Mouse (Mus musculus) testis, adult 2 months (tissue): ENCODE results near the gene Samd4.

Experiments
- CTCF ChIP-seq: fragments of 200-500 bp; IDR thresholded peaks from 2 replicates; pipeline ENCODE4 v1.5.1; 2012; ENCODE audit warnings: low read depth, mild to moderate bottlenecking, inconsistent platforms, low read length, moderate library complexity; ENCODE audit not compliant: control insufficient read depth, insufficient read depth, insufficient replicate concordance
- POLR2A ChIP-seq: fragments of 200-500 bp; IDR thresholded peaks from 2 replicates; pipeline ENCODE4 v1.6.1; 2012; ENCODE audit warnings: low read depth, mild to moderate bottlenecking, inconsistent platforms, low read length, moderate library complexity; ENCODE audit not compliant: control insufficient read depth

DNA sequence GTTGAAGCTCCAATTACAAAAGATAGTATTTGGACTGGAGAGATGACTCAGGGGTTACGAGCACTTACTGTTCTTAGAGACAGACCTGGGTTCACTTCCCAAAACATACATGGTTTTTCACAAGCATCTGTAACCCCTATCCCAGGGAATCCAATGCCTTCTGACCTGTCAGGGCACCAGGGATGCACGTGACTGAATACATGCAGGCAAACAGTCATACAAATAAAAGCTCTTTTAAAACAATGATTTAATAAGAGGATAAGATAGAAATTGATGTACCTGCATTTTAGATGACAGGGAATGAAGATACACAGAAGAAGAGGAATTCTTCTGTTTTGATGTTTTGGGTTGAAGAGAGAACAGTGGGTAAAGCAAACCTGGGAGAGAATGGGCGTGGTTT is 107.8 kb downstream of the Samd4 start:
- no peak for TF ChIP-seq CTCF
- no peak for TF ChIP-seq POLR2A
